Mouse (Mus musculus) bone marrow macrophage, adult 2 months (primary cell): ENCODE measurements around the gene Apoh. TPM values are rescaled to one million over a fixed set of nuclear protein-coding genes. Genes with fewer than 3 reads are reported as not detected.

Source experiments
- H3K27ac ChIP-seq: 2 replicates; pipeline ENCODE4 v1.5.1; 2012; ENCODE audit warnings: low read depth, low read length; ENCODE audit not compliant: insufficient read depth
- H3K4me1 ChIP-seq: 2 replicates; pipeline ENCODE4 v1.6.1; 2012; ENCODE audit warnings: low read length; ENCODE audit not compliant: control insufficient read depth, insufficient read depth
- H3K4me3 ChIP-seq: 2 replicates; pipeline ENCODE4 v1.5.1; 2012; ENCODE audit warnings: mild to moderate bottlenecking, low read length, moderate library complexity; ENCODE audit not compliant: insufficient read depth
- CTCF ChIP-seq: IDR thresholded peaks from 2 replicates; pipeline ENCODE4 v1.5.1; 2012; ENCODE audit warnings: low read depth, mild to moderate bottlenecking, low read length, moderate library complexity
- POLR2A ChIP-seq: IDR thresholded peaks from 2 replicates; pipeline ENCODE4 v1.6.1; 2012; ENCODE audit warnings: mild to moderate bottlenecking, low read depth, low read length, borderline replicate concordance
- polyA plus RNA-seq: library from polyadenylated mRNA; stranded (reverse); fragments of >200 nt; gene quantifications from 2 replicates; pipeline ENCODE4 v1.2.4, GENCODE M21; 2012; ENCODE audit not compliant: missing spikeins, insufficient read depth, insufficient read length

The Apoh gene
- polyA plus RNA-seq, 1 experiment = not detected

DNA sequence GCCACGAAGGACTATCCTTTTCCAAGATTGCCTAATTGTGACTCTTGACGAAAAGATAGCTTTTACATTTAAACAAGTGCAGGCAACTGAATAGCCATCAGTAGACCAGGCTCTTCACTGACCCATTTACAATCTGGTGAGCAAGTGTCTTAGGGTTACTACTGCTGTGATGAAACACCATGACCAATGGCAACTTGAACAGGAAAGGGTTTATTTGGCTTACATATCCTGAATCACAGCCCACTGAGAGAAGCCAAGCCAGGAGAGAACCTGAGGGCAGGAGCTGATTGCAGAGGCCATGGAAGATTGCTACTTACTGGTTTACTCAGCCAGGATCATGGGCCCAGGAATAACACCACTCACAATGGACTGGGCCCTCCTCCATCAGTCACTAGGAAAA lies 2.2 kb downstream of the Apoh start:
- TF ChIP-seq POLR2A (no peak), CTCF (no peak)
- Histone ChIP-seq H3K4me3 (no peak overlapping the region), H3K27ac (no peak overlapping the region), H3K4me1 (no peaks in the 10 kb centered on the region; the same call in 1 of the 2 replicates)

DNA sequence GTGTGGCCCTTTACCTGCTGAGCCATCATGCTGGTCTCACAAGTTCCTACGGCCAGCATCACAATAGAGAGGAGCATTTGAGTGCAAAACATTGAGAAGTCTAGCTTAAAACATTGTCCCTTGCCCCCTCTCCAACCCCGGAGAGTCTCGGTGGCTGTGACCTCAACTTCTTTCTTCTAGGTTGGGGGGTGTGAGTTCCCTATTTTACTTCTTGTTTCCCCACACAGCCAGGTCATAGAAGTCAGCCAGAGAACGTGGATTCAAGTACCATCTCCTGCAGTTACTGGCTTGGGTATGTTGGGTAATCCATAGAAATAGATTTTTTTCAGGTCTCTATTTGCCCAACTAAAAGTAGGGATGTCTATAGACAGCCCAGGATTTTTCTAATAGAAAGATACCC lies 7.6 kb downstream of the Apoh start:
- no peak overlapping the region for H3K4me3 ChIP-seq
- TF ChIP-seq CTCF = no peak
- TF ChIP-seq POLR2A = no peak
- no peak overlapping the region for H3K27ac ChIP-seq
- no peaks in the 10 kb centered on the region; the same call in 1 of the 2 replicates for H3K4me1 ChIP-seq

DNA sequence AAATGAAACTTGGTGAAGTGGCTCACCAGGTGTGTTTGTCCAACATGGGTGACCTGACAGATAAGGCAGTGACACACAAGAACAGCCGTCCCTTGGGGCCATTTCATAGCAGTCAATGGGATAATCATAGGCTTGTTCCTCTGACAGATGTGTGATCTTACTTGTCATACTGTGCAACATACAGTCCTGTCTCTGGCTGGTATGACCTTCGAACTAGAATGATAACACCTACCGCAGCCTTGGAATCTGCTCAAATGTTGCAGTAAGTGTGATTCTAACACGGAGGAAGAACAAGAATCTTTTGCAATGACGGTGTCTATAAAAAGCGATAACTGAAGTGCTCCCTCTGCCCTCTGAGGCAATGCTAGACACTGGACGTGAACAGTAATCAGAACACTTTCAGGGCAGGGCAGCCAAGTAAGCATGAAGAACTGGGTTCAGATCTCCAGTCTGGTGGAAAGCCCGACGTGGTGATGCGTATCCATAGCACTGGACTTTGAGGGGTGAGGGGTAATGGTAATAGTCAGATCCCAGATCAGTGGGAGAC lies 9.8 kb downstream of the Apoh start:
- Histone ChIP-seq H3K27ac (no peak overlapping the region), H3K4me3 (no peak overlapping the region), H3K4me1 (no peaks in the 10 kb centered on the region; the same call in 1 of the 2 replicates)
- TF ChIP-seq CTCF = no peak

DNA sequence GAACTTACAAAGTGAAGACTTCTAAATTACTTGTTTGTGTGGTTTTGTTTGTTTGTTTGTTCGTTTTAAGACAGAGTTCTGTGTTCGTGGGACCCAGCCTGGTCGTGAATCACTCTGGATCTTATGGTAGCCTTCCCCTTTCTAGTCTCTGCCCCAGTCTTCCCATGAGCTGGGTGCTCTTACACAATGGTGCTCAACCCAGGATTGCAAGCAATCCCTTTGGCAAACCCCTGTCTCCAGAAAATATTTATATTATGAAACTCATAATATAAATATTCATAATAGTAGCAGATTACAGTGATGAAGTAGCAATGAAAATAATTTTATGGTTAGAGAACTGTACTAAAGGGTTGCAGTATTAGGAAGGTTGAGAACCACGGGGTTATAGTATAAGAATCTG lies 12.9 kb downstream of the Apoh start:
- Histone ChIP-seq H3K27ac (no peak overlapping the region), H3K4me3 (no peak overlapping the region), H3K4me1 (no peaks in the 10 kb centered on the region)
- TF ChIP-seq CTCF = no peak
- no peak for TF ChIP-seq POLR2A

DNA sequence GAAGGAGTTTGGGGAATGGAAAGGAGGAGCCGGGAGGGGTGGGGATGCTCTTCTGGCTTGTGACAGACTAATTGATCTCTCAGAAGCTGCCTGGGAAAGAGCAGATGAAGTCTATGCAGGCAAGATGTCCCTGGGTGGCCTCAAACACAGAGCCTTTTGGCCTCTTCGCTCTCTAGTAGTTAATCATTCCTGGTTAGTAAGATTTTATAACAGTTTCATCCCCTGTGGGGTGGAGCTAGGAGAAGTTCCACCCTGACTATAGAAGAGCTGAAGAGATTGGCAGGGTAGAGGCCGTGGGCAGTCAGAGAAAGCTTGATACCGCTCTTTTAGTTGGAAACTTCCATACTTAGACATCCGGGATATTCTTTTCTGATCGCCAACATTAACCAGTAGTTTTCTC lies 15.8 kb downstream of the Apoh start:
- no peak for TF ChIP-seq CTCF
- TF ChIP-seq POLR2A = no peak
- Histone ChIP-seq H3K4me1 (no peaks in the 10 kb centered on the region), H3K27ac (no peak overlapping the region), H3K4me3 (no peak overlapping the region)

DNA sequence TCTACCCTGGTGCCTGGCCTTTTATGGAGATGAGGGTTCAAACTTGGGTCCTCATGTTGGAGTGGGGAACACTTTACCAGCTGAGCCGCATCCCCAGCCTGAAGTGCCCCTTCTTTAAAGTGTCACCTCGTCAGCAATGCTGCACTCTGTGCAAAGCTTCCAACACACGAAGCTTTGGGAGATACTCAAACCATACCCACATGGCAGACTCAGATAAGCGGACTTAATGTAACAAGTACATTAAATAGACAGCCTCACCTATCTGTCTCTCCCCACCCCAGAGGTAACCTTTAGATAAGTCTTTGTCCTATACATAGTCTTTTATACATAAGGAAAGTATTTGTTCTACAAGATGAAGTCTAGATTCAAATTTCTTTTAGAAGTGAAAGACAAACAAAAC lies 17.8 kb downstream of the Apoh start:
- Histone ChIP-seq H3K4me1 (no peaks in the 10 kb centered on the region), H3K4me3 (no peak overlapping the region), H3K27ac (no peak overlapping the region)
- TF ChIP-seq CTCF (no peak), POLR2A (no peak)

DNA sequence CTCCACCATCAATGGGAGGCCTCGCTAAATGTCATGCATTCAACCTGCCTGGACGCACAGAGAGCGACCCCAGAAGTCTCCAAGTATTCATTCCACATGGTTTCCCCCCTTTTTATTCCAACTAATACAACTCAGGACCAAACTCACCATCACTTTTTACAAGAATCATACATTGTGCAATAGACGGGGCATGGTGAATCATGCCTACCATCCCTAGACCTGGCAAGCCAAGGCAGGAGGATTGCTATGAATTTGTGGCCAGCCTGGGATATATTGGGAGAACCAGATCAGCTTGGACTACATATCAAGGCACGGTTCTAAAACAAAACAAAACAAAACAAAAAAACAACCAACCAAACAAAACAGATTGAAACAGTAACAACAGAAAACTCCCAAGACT lies 19.8 kb downstream of the Apoh start:
- Histone ChIP-seq H3K4me3 (no peak overlapping the region), H3K27ac (no peak overlapping the region), H3K4me1 (no peaks in the 10 kb centered on the region)
- TF ChIP-seq CTCF (no peak), POLR2A (no peak)

DNA sequence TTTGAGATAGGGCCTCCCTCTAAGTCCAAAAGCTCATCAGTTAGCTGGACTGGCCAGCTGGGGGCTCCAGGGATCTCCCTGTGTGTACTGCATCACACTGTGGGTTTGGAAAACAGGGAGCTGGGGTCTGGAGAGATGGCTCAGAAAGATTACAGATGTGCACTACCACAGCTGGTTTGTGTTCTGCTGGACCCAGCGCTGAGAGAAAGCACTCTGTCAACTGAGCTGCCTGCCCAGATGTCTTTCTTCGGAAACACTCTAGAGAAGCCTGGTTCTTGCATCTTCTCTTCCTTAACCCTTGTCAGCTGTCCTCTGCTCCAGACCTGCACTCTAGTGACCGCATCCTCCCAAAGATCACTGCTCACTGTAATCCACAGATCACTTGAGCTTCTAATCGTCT lies 20.8 kb downstream of the Apoh start:
- no peak overlapping the region for H3K27ac ChIP-seq
- no peaks in the 10 kb centered on the region for H3K4me1 ChIP-seq
- H3K4me3 ChIP-seq = no peak overlapping the region
- no peak for TF ChIP-seq CTCF
- TF ChIP-seq POLR2A = no peak

DNA sequence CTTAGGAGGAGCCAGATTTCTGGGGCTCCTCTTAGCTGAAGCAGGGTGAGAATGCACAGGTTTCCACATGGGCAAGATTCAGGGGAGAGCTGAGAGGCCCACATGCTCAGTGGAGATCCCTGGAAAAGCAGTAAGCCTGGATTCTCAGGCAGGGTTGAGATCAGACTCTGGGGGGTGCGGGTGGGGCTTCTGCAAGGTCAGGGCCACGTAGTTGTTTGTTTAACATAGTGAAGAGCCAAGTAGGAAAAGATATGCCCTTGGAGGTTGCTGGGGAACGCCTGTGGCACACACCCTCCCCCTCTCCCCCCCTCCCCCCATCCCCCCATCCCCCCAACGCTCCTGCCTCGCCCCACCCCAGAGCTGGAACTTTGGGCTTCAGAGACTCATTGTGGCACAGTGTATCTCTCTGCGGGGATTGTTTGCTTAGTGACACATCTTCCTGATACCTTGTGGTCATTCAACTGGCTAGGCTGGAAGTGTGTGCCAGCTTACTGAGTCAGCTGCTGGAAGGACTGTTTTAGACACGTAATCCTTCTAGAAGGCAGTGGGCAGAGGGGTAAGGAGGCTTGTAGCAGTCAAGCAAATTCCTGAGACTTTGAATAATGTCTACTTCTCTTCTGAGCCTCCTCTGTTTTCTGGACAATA lies 21.9 kb downstream of the Apoh start:
- Histone ChIP-seq H3K4me3 (no peak overlapping the region), H3K4me1 (no peaks in the 10 kb centered on the region), H3K27ac (no peak overlapping the region)
- TF ChIP-seq CTCF (no peak), POLR2A (no peak)

DNA sequence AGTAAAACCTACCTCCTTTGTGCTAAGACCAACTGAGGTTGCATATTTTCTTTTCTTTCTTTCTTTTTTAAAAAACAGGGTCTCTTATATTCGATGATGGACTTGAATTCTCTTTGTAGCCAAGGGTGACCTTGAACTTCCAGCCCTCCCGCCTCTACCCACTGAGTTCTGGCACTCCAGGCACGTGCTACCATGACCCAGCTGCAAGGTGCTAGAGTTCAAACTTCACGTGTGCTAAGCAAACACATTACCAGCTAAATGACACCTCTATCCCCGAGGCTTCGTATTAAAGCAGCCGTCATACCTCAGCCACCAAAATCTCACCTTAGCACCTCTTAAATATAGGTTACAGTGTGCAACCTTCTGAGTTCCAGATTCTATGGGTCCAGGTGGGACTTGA lies 22.4 kb downstream of the Apoh start:
- H3K4me1 ChIP-seq = no peaks in the 10 kb centered on the region
- no peak for TF ChIP-seq POLR2A
- TF ChIP-seq CTCF = no peak
- no peak overlapping the region for H3K27ac ChIP-seq
- H3K4me3 ChIP-seq = no peak overlapping the region

DNA sequence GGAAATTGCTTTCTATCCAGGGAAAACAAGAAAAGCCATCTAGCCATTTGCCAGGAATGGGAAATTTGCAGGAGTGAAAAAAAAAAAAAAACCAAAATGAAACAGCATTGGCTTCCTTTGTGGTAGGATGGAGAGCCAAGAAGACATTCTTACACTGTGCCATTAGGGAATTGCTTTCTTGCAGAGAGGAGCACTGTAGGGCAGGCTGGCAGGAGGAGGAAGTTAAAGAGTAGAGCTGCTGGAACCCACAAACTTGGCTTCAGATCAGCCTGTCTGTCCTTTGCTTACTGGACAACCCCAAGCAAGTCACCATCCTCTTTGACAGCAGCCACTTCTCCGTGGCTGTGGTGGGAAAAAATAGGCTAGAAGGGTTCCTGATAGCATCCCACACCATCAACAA lies 23.9 kb downstream of the Apoh start:
- TF ChIP-seq CTCF = no peak
- no peak for TF ChIP-seq POLR2A
- Histone ChIP-seq H3K27ac (no peak overlapping the region), H3K4me1 (no peaks in the 10 kb centered on the region), H3K4me3 (no peak overlapping the region)
